Mouse (Mus musculus): Measurements from ENCODE around the gene Rela.
A peak's percentile ranks its signal among the peaks of the same experiment; 100 is the strongest.

Rela gene

DNA sequence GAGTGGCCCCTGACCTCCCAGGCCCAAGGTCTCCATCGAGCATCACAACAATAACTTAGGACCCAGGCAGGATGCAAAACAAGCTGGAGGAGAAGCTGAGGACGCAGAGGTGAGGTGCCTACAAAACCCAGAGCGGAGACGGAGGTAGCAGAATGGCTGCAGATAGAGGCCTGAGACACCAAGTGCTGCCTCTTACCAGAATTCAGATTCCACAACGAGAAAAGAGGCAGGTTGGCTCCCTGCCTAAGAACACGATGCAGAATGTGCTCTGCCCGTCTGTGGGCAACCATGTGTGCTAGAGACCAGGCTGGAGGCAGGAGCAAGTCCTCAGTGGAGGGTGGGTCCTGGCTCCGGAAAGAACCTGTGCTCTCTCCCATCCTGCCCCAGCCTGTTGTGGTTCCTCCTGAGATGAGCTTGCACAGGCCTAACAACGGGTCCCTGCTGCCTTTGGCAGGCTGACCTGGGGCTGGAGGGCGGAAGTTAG lies 55.7 kb downstream of the Rela start:
- DNase-seq (ENCODE audit: inconsistent age in 2 of 2, low spot score in 1 of 2) = peak in 1 of 2 experiments; percentile 51

- DNase-seq (ENCODE audit: inconsistent age in 2 of 2, low spot score in 1 of 2) = no peak
These were observed 56.5 kb downstream of the Rela start for GRCm38 (mm10) chr19:5693801-5694200.

DNA sequence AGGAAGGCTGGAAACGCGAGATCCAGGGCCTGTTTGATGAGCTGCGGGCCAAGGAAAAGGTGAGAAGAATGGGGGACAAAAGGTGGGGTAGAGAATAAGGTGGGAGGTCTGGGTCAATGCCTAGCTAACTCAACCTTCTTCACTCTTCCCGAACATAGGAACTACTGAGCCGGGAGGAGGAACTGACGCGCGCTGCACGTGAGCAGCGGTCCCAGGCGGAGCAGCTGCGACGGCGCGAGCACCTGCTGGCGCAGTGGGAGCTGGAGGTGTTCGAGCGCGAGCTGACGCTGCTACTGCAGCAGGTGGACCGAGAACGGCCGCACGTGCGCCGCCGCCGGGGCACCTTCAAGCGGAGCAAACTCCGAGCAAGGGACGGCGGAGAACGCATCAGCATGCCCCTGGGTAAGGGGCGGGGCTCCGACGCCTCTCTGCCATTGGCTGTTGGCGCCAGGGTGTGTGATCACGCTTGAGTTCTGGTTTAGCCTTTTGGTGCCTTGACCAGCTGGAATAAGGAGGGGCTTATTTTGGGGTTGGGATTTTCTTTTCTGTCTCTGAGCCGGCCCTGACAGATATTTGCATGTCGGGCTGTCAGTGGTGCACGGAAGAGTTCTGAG lies 58.7 kb downstream of the Rela start:
- no peak for DNase-seq (ENCODE audit: inconsistent age in 2 of 2, low spot score in 1 of 2)
